Mouse (Mus musculus) midbrain, embryonic 14.5 days (tissue): ENCODE data around the gene Agfg1. TPM values are rescaled to one million over a fixed set of nuclear protein-coding genes. Genes with fewer than 3 reads are reported as not detected.

Experiments used
- ATAC-seq: fragments of 200-750 bp; cut with Nextera tagmentation; 2 replicates; pipeline ENCODE4 v1.8.0; 2017; ENCODE audit warnings: moderate number of reproducible peaks, moderate library complexity; ENCODE audit not compliant: low FRiP score, low TSS enrichment
- DNase-seq: peaks from one replicate; pipeline ENCODE4 v3.0.0-alpha.2; 2015
- H3K27ac ChIP-seq: fragments of 300-500 bp; sonication (generic); replicated peaks from 2 replicates; pipeline ENCODE4 v1.5.1; 2014; ENCODE audit warnings: mild to moderate bottlenecking, low read depth, low read length, moderate library complexity
- H3K27me3 ChIP-seq: fragments of 300-500 bp; sonication (generic); 2 replicates; pipeline ENCODE4 v1.6.1; 2014; ENCODE audit warnings: low read length, control low read depth, mixed read lengths; ENCODE audit not compliant: control insufficient read depth, insufficient read depth
- H3K36me3 ChIP-seq: fragments of 300-500 bp; sonication (generic); 2 replicates; pipeline ENCODE4 v1.6.1; 2014; ENCODE audit warnings: low read length, control low read depth; ENCODE audit not compliant: control insufficient read depth, insufficient read depth
- H3K4me1 ChIP-seq: fragments of 300-500 bp; sonication (generic); 2 replicates; pipeline ENCODE4 v1.6.1; 2014; ENCODE audit warnings: mild to moderate bottlenecking, antibody characterized with exemption, low read length, control low read depth; ENCODE audit not compliant: control insufficient read depth, insufficient read depth
- H3K4me2 ChIP-seq: fragments of 300-500 bp; sonication (generic); 2 replicates; pipeline ENCODE4 v1.6.1; 2014; ENCODE audit warnings: mild to moderate bottlenecking, low read length, moderate library complexity
- H3K4me3 ChIP-seq: fragments of 300-500 bp; sonication (generic); replicated peaks from 2 replicates; pipeline ENCODE4 v1.5.1; 2014; ENCODE audit warnings: low read depth, low read length
- H3K9ac ChIP-seq: fragments of 300-500 bp; sonication (generic); replicated peaks from 2 replicates; pipeline ENCODE4 v1.6.1; 2014; ENCODE audit warnings: mild to moderate bottlenecking, low read length, moderate library complexity
- H3K9me3 ChIP-seq: fragments of 300-500 bp; sonication (generic); 2 replicates; pipeline ENCODE4 v1.6.1; 2016; ENCODE audit warnings: low read length, control low read depth, mixed read lengths; ENCODE audit not compliant: control insufficient read depth
- WGBS: fragments of 180-500 bp; shearing (Covaris S2); extraction: QIAGEN DNeasy Blood & Tissue Kit; methylation state at CpG from one replicate; pipeline ENCODE4 v1.1.7; 2014; 5-methylcytosine and 5-hydroxymethylcytosine counted together
- polyA plus RNA-seq: library from polyadenylated mRNA; unstranded; fragments of >200 nt; fragmentation: Nextera tagmentation; extraction: Ambion mirVana; gene quantifications from 2 replicates; pipeline ENCODE4 v1.2.1, GENCODE M21; 2014

Gene Agfg1
- polyA plus RNA-seq, 1 experiment from 2014 or later, result 43.7 TPM

DNA sequence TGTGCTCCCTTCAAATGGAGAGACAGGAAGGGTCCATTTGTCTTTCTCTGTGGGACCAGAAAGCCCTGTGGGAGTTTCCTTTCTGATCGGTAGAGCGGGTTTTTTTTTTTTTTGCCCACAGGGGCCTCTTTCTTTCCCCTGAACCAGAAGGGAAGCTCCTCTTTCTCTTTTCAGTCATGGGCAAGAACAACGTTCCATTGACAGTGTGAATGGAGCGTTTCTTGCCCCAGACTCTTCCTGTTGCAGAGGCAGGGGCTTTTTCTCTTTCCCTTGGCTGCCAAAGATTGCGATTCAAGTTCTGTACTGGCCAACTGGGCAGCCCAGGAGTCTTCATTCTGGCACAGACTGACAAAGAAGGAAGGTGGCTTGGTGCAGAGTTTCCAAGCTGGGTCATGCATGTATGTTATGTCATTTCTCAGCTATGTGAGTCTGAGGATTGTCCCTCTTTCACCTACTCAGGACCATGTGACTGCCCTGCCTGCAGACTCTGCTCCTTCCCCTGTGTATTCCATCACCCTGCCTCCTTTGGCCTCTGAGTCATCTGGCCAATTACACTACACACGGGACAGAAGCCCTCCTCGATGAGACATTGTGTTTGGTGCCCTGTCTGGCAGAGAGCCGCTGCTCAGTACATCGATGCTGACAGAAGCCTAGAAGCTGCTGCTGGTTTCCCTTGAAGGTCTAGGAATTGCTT lies 7.6 kb upstream of the Agfg1 start:
- Histone ChIP-seq H3K4me1 (no peaks in the 10 kb centered on the region), H3K36me3 (no peaks in the 10 kb centered on the region), H3K9ac (no peak overlapping the region), H3K27ac (no peak overlapping the region), H3K9me3 (no peaks in the 10 kb centered on the region), H3K27me3 (no peaks in the 10 kb centered on the region), H3K4me2 (no peak overlapping the region), H3K4me3 (no peak overlapping the region)
- DNase-seq, result no peak
- no peak for ATAC-seq
- WGBS, result 66% methylated on average over 9 of the region's 9 CpGs

DNA sequence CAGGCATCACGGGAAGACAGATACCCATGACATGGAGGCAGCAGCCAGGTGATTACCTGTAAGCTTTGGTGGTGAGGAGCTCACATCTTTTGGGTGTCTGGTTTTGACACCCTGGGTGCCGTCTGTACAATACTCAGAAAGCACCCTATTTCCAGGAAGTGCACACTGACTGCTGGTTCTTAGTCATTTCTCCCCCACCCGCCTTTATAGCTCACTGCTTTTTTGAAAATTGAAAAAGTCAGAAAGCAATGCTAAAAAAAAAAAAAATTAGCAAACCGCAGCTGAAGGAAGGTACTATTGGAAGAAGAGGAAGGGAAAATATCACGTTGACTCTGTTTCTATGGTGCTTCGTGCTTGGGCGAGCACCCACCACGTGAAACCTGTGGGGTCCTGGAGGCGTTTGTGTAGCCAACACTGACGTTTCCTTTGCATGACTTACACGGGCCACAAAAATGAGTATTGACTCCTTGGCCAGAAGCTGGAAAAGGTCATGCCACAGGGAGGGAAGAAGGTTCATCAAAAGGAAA lies 6.7 kb upstream of the Agfg1 start:
- no peak overlapping the region for H3K27ac ChIP-seq
- no peak for ATAC-seq
- no peaks in the 10 kb centered on the region for H3K4me1 ChIP-seq
- H3K9ac ChIP-seq, result no peak overlapping the region
- H3K4me2 ChIP-seq, result no peak overlapping the region
- no peak overlapping the region for H3K4me3 ChIP-seq
- H3K9me3 ChIP-seq, result no peaks in the 10 kb centered on the region
- no peak for DNase-seq
- H3K27me3 ChIP-seq, result no peaks in the 10 kb centered on the region
- H3K36me3 ChIP-seq, result no peaks in the 10 kb centered on the region
- WGBS, result 64% methylated on average over 11 of the region's 11 CpGs

DNA sequence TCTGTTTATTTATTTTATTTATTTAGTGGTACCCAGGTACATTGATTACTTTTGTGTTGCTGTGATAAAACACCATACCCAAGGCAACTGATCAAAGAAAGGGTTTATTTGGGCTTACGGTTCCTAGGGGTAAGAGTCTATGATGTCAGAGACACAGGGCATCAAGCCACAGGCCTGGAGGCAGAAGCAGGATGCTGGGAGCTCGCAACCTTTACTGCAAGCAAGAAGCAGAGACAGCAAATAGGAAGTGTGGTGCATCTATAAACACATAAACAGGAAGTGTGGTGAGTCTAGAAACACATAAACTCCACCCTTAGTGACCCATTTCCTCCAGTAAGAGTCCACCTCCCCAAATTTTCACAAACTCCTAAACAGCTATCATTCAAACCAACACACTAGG lies 5.8 kb upstream of the Agfg1 start:
- ATAC-seq, result no peak
- DNase-seq, result no peak
- no peaks in the 10 kb centered on the region for H3K9me3 ChIP-seq
- H3K27me3 ChIP-seq, result no peaks in the 10 kb centered on the region
- H3K4me1 ChIP-seq, result 0 out of 2 replicates have a peak, but pooled peaks cover under 1% of the 10 kb centered on the region
- no peak overlapping the region for H3K4me2 ChIP-seq
- 93% methylated on average over 2 of the region's 2 CpGs for WGBS
- no peak overlapping the region for H3K4me3 ChIP-seq
- no peaks in the 10 kb centered on the region for H3K36me3 ChIP-seq
- no peak overlapping the region for H3K9ac ChIP-seq
- no peak overlapping the region for H3K27ac ChIP-seq

DNA sequence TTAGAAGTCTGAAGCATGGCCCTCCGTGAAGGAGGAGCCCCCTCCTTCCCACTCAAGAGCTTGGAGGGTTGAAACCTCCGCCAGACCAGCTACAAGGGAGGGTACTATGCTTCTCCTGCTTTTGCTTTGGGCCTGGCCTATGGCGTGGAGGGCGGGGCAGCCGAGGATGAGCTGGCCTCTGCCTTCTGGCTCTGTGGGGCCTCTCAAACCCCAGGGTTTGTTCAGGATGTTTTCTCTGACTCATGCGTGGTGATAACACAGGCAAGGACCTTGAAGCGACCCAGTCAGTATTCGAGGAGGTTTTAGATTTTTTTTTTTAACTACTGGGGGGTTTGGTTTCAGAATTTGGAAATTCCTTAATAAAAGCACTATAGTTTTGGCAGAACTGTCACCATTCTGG lies 4.7 kb upstream of the Agfg1 start:
- no peak for ATAC-seq
- Histone ChIP-seq H3K27me3 (no peaks in the 10 kb centered on the region), H3K9me3 (no peaks in the 10 kb centered on the region)

DNA sequence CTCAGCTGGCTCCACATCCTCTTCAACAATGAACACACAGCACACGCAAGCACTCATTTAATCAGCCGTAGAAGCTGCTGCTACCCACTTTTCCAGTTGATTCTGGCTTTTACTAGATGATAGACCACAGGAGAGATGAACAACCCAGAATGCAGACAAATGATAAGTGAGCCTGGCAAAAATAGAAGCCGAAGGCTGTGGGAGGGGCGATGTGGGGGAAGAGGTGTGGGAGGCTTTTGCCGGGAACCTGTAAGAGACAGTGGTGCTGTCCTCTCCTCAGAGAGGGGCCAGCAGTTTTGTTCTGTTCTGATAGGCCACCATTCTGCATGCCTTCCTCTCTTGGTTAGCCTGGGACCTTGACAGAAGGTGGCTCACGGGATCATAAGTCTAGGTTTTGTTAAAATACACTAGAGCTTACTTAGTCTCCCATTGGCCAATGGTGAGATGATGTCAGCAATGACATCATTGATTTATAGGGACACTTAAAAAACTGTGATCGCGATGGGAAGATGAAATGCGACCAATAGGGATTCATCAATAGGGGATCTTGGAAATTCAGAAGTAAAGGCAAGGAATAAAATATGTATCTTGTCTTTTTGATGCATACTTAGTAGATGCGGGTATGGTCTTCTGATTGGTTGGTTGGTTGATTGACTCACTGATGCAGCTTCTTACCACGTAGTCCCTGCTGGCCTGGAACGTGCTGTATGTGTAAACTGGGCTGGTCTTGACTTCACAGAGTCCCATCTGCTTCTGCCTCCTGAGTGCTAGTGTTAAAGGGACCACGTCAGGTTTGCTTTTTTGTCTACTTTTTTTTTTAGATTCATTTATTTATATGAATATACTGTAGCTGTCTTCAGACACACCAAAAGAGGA lies 2.7 kb upstream of the Agfg1 start:
- Histone ChIP-seq H3K27ac (no peak overlapping the region), H3K4me3 (no peak overlapping the region), H3K4me1 (peaks cover 13% of the 10 kb centered on the region), H3K9me3 (no peaks in the 10 kb centered on the region), H3K4me2 (no peak overlapping the region), H3K27me3 (no peaks in the 10 kb centered on the region), H3K36me3 (no peaks in the 10 kb centered on the region), H3K9ac (no peak overlapping the region)
- 87% methylated on average over 13 of the region's 13 CpGs for WGBS
- no peak for DNase-seq
- ATAC-seq, result no peak

More for the DNA sequence above, 4.7 kb upstream of the Agfg1 start:
- WGBS, result 72% methylated on average over 8 of the region's 8 CpGs
- no peak overlapping the region for H3K4me3 ChIP-seq
- no peak overlapping the region for H3K4me2 ChIP-seq
- H3K9ac ChIP-seq, result no peak overlapping the region
- H3K36me3 ChIP-seq, result no peaks in the 10 kb centered on the region
- peaks cover 4% of the 10 kb centered on the region; the same call in 1 of the 2 replicates for H3K4me1 ChIP-seq
- no peak for DNase-seq
- H3K27ac ChIP-seq, result no peak overlapping the region

DNA sequence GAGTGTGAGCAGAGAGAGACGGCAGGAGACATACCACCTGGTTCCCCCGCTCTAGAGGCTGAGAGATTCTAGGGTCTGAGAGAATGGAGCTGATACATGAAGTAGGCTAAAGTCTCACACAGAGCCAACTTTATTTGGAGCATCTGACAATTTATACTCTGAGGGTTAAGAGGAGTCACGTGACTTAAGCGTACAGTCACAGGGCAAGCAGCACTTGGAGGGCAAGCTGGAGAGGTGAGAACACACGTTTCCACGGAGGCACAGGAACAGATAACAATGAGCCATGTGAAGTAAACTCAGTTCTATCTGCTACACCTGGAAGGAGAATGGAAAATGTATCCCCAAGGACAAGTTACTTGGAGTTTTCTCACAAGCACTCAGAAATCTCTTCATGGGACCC lies 1.7 kb upstream of the Agfg1 start:
- Histone ChIP-seq H3K9ac (no peak overlapping the region), H3K27ac (no peak overlapping the region), H3K4me2 (no peak overlapping the region), H3K36me3 (no peaks in the 10 kb centered on the region), H3K4me3 (no peak overlapping the region), H3K27me3 (no peaks in the 10 kb centered on the region), H3K4me1 (peaks cover 13% of the 10 kb centered on the region), H3K9me3 (no peaks in the 10 kb centered on the region)
- 85% methylated on average over 6 of the region's 6 CpGs for WGBS
- DNase-seq (no peak), ATAC-seq (no peak)

DNA sequence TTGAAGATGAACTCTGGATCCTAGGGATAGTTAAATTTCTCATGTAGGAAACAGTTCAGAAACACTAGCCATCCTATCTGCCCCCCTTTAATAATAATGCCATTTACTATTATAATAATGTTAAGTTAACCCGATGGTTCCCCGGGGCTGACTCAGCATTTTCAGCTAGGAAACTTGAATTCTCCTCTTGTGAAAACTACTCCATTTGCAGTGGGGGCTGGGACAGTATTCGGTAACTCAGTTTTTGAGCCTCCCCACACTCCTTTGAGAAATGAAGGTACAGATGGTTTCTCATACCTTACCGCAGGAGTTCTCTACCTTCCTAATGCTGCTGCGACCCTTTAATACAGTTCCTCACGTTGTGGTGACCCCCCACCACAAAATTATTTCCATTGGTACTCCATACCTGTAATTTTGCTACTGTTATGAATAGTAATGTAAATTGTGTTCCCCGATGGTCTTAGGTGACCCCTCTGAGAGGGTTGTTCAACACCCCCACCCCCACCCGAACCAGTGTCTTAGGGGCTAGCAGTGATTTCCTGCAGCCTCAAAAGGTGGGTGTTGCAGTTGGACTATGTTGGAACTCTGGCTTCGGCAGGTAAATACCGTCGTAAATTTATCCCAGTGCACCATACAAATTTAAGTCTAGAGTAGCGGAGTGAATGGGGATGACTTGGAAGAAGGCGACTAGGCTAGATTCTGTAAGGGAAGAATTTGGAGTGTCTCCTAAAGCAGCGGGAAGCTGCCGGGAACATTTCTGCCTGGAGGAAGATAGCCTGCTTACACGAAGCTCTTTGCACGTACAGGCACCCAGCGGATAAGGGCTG lies 601 bp upstream of the Agfg1 start:
- Histone ChIP-seq H3K4me2 (peak overlapping the region; percentile 56), H3K4me3 (peak overlapping the region; percentile 92), H3K36me3 (no peaks in the 10 kb centered on the region), H3K4me1 (peaks cover 13% of the 10 kb centered on the region), H3K27ac (peak overlapping the region; percentile 89), H3K27me3 (no peaks in the 10 kb centered on the region), H3K9me3 (no peaks in the 10 kb centered on the region), H3K9ac (peak overlapping the region; percentile 92)
- ATAC-seq (0 out of 2 replicates have a peak, but pooled peaks have one; percentile 15), DNase-seq (peak; percentile 36)
- 33% methylated on average over 18 of the region's 18 CpGs for WGBS

DNA sequence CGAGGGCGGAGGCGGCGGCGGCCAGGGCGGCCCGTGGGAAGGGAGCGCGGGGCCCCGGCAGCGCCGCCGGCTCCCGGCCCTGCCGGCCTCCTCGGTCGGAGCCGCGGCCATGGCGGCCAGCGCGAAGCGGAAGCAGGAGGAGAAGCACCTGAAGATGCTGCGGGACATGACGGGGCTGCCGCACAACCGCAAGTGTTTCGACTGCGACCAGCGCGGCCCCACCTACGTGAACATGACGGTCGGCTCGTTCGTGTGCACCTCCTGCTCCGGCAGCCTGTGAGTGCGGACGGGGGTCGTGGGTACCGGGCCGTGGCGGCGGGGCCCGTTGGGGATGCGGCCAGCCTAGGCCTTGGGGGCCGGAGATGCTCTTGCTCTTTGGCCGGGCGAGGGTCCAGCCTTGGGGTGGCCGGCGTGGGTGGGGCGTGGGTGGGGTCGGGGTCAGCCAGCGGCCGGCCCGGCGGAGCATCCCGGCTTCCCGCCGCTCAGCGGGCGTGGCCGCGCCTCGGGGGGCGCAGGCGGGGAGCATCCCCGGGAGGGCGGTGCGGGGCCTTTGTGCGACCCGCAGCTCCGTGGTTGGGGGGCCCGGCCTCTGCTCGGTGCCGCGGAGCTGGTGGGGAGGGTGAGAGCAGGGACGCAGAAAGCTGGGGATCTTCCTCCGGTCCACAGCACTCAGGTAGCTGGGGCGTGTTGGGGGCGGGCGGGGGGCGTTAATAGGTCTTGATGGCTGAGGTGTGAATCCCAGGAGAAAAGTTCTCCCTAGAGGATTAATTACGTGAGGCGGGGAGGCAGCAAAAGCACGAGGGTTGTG lies 535 bp downstream of the Agfg1 start:
- ATAC-seq (peak; percentile 82), DNase-seq (peak; percentile 54)
- H3K9me3 ChIP-seq, result no peaks in the 10 kb centered on the region
- H3K36me3 ChIP-seq, result no peaks in the 10 kb centered on the region
- H3K27me3 ChIP-seq, result no peaks in the 10 kb centered on the region
- peak overlapping the region; percentile 89 for H3K27ac ChIP-seq
- H3K9ac ChIP-seq, result peak overlapping the region; percentile 92
- H3K4me3 ChIP-seq, result peak overlapping the region; percentile 92
- H3K4me1 ChIP-seq, result peaks cover 13% of the 10 kb centered on the region
- under 1% methylated on average over 83 of the region's 86 CpGs for WGBS
- H3K4me2 ChIP-seq, result peak overlapping the region; percentile 82
